Mouse (Mus musculus): ENCODE results near the gene Fam71e2.

DNA sequence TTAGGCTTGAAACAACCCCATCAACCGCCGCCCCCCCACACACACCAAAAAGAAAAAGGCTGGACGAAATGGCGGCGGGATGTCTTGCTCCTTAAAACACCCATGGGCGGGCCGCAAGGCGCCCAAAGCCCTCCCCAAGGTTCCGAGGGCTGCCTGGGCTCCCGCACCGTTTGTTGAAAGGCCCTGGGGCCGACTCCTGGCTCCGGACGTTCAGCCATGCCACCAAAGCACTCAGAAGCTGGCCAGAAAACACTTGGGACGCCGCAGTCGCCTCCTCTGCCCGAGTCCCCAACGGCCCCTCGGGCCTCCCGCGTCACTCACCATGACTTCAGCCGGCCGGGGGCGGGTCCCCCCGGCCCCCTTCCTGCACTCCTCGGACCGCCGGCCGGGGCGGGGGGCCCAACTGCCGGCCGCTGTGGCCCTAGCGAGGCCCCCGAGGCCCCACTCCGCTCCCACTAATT, 40.8 kb upstream of the Fam71e2 start:
- TF ChIP-seq POLR2A (IDR thresholded peaks at IDR 0.05; ENCODE audit: control insufficient read depth in 1 of 2, insufficient read depth in 1 of 2, low read depth in 1 of 2, low read length in 2 of 2, poor library complexity in 1 of 2) (peak; percentile 55 to 84; a peak in 3 of 4 replicates), TCF12 (IDR thresholded peaks at IDR 0.05; ENCODE audit: low read depth, low read length) (no peak), TAL1 (IDR thresholded peaks at IDR 0.05; ENCODE audit: low read length) (no peak), POLR2AphosphoS2 (IDR thresholded peaks at IDR 0.05; ENCODE audit: low read length) (peak; percentile 56; the same call in 1 of the 2 replicates), GATA1 (IDR thresholded peaks at IDR 0.05; ENCODE audit: low read depth, low read length) (no peak), MAFK (IDR thresholded peaks at IDR 0.05; ENCODE audit: borderline replicate concordance, low read depth, low read length) (no peak), CTCF (IDR thresholded peaks at IDR 0.05 in 2 of 3, conservative IDR thresholded peaks at IDR 0.05 in 1 of 3; ENCODE audit: control insufficient read depth in 1 of 3, insufficient read depth in 1 of 3, low read depth in 2 of 3, low read length in 3 of 3, poor library complexity in 1 of 3, severe bottlenecking in 1 of 3) (no peak), HCFC1 (IDR thresholded peaks at IDR 0.05; ENCODE audit: low read depth, low read length) (no peak), GABPA (IDR thresholded peaks at IDR 0.05; ENCODE audit: low read depth, low read length) (no peak), CHD1 (IDR thresholded peaks at IDR 0.05; ENCODE audit: low read depth, low read length) (no peak), ZNF384 (IDR thresholded peaks at IDR 0.05; ENCODE audit: low read depth, low read length) (no peak), SIN3A (IDR thresholded peaks at IDR 0.05; ENCODE audit: low read length) (no peak)
